Mouse (Mus musculus) testis, adult 2 months (tissue): ENCODE results near the gene Kdm5b.

Source experiments
- CTCF ChIP-seq: fragments of 200-500 bp; IDR thresholded peaks from 2 replicates; pipeline ENCODE4 v1.5.1; 2012; ENCODE audit warnings: low read depth, mild to moderate bottlenecking, inconsistent platforms, low read length, moderate library complexity; ENCODE audit not compliant: control insufficient read depth, insufficient read depth, insufficient replicate concordance
- POLR2A ChIP-seq: fragments of 200-500 bp; IDR thresholded peaks from 2 replicates; pipeline ENCODE4 v1.6.1; 2012; ENCODE audit warnings: low read depth, mild to moderate bottlenecking, inconsistent platforms, low read length, moderate library complexity; ENCODE audit not compliant: control insufficient read depth

GRCm38 (mm10) chr1:134625325-134625724, 65.4 kb downstream of the Kdm5b start:
- no peak for TF ChIP-seq CTCF
- TF ChIP-seq POLR2A, result no peak
